Mouse (Mus musculus): Measurements from ENCODE around the gene 4930432M17Rik.

GRCm38 (mm10) chr3:121721691-121722070, 51.1 kb downstream of the 4930432M17Rik start:
- no peak for TF ChIP-seq CTCF (IDR thresholded peaks at IDR 0.05; ENCODE audit: control insufficient read depth, insufficient read depth, low read length)
- TF ChIP-seq POLR2A (IDR thresholded peaks at IDR 0.05; ENCODE audit: borderline replicate concordance, control insufficient read depth, low read depth, low read length): no peak
